Mouse (Mus musculus) bone marrow, adult 2 months (tissue): ENCODE measurements around the gene Nsdhl. TPM values are rescaled to one million over a fixed set of nuclear protein-coding genes. Genes with fewer than 3 reads are reported as not detected.

Experiments used
- H3K27ac ChIP-seq: fragments of 200-500 bp; 2 replicates; pipeline ENCODE4 v1.5.1; 2012; ENCODE audit warnings: low read depth, mild to moderate bottlenecking, control low read depth, inconsistent platforms, low read length; ENCODE audit not compliant: control insufficient read depth, poor library complexity, insufficient read depth
- H3K4me1 ChIP-seq: fragments of 200-500 bp; 2 replicates; pipeline ENCODE4 v1.6.1; 2011; ENCODE audit warnings: low read length; ENCODE audit not compliant: control insufficient read depth, insufficient read depth
- H3K4me3 ChIP-seq: fragments of 200-500 bp; replicated peaks from 2 replicates; pipeline ENCODE3; 2011; ENCODE audit warnings: mild to moderate bottlenecking, low read depth, low read length, control low read depth; ENCODE audit not compliant: control insufficient read depth
- CTCF ChIP-seq: fragments of 200-500 bp; IDR thresholded peaks from 2 replicates; pipeline ENCODE4 v1.5.1; 2011; ENCODE audit warnings: low read length, control low read depth; ENCODE audit not compliant: control insufficient read depth, insufficient read depth
- POLR2A ChIP-seq: fragments of 200-500 bp; IDR thresholded peaks from 2 replicates; pipeline ENCODE4 v1.6.1; 2011; ENCODE audit warnings: low read depth, mild to moderate bottlenecking, control low read depth, low read length, borderline replicate concordance; ENCODE audit not compliant: control insufficient read depth
- WGBS: fragments of 180-500 bp; shearing (Covaris S2); methylation state at CpG from one replicate; pipeline ENCODE4 v1.1.7; 2018; 5-methylcytosine and 5-hydroxymethylcytosine counted together
- polyA plus RNA-seq: library from polyadenylated mRNA; stranded (reverse); fragments of >200 nt; gene quantifications from 2 replicates; pipeline ENCODE4 v1.2.4, GENCODE M21; 2011; ENCODE audit warnings: low replicate concordance; ENCODE audit not compliant: missing spikeins, insufficient read depth, insufficient read length

Nsdhl gene
- polyA plus RNA-seq, 1 experiment = 8.6 TPM

- Histone ChIP-seq H3K27ac (no peak overlapping the region), H3K4me3 (no peak overlapping the region), H3K4me1 (no peaks in the 10 kb centered on the region)
- TF ChIP-seq CTCF (no peak), POLR2A (no peak)
- 21% methylated on average over 14 of the region's 14 CpGs for WGBS
Observed at GRCm38 (mm10) chrX:72987520-72987905, 69.2 kb downstream of the Nsdhl start.

- H3K4me3 ChIP-seq = no peak overlapping the region
- TF ChIP-seq POLR2A (no peak), CTCF (no peak)
Observed at GRCm38 (mm10) chrX:72988431-72988830, 70.1 kb downstream of the Nsdhl start.

GRCm38 (mm10) chrX:72990581-72990980, 72.2 kb downstream of the Nsdhl start:
- no peak for TF ChIP-seq CTCF
- TF ChIP-seq POLR2A = no peak

More at GRCm38 (mm10) chrX:72988431-72988830, 70.1 kb downstream of the Nsdhl start:
- 79% methylated on average over 3 of the region's 3 CpGs for WGBS
- no peak overlapping the region for H3K27ac ChIP-seq
- H3K4me1 ChIP-seq = no peaks in the 10 kb centered on the region

GRCm38 (mm10) chrX:72992291-72992919, 74.0 kb downstream of the Nsdhl start:
- TF ChIP-seq CTCF (no peak), POLR2A (no peak)
- 40% methylated on average over 5 of the region's 5 CpGs for WGBS
- H3K27ac ChIP-seq = no peak overlapping the region
- no peaks in the 10 kb centered on the region for H3K4me1 ChIP-seq
- no peak overlapping the region for H3K4me3 ChIP-seq

More at GRCm38 (mm10) chrX:72990581-72990980, 72.2 kb downstream of the Nsdhl start:
- 59% methylated on average over 3 of the region's 3 CpGs for WGBS
- H3K4me1 ChIP-seq = no peaks in the 10 kb centered on the region
- H3K4me3 ChIP-seq = no peak overlapping the region
- H3K27ac ChIP-seq = no peak overlapping the region

- TF ChIP-seq CTCF (no peak), POLR2A (no peak)
- Histone ChIP-seq H3K4me3 (no peak overlapping the region), H3K4me1 (no peaks in the 10 kb centered on the region), H3K27ac (no peak overlapping the region)
- 37% methylated on average over 3 of the region's 3 CpGs for WGBS
Observed at GRCm38 (mm10) chrX:72995542-72995941, 77.2 kb downstream of the Nsdhl start.

GRCm38 (mm10) chrX:73003110-73003509, 84.8 kb downstream of the Nsdhl start:
- H3K27ac ChIP-seq = no peak overlapping the region
- H3K4me1 ChIP-seq = no peaks in the 10 kb centered on the region
- TF ChIP-seq POLR2A (no peak), CTCF (no peak)
- H3K4me3 ChIP-seq = no peak overlapping the region
- WGBS = 82% methylated on average over 5 of the region's 5 CpGs

- H3K4me1 ChIP-seq = no peaks in the 10 kb centered on the region
- H3K27ac ChIP-seq = no peak overlapping the region
- TF ChIP-seq CTCF (no peak), POLR2A (no peak)
- 62% methylated on average over 4 of the region's 4 CpGs for WGBS
- no peak overlapping the region for H3K4me3 ChIP-seq
Observed at GRCm38 (mm10) chrX:73005678-73006077, 87.3 kb downstream of the Nsdhl start.

GRCm38 (mm10) chrX:73007597-73008479, 89.5 kb downstream of the Nsdhl start:
- no peaks in the 10 kb centered on the region for H3K4me1 ChIP-seq

More at GRCm38 (mm10) chrX:73007597-73008479, 89.5 kb downstream of the Nsdhl start:
- TF ChIP-seq CTCF (peak; percentile 93), POLR2A (peak; percentile 22; the same call in 1 of the 2 replicates)
- H3K4me3 ChIP-seq = peak overlapping the region; percentile 85
- WGBS = 7% methylated on average over 23 of the region's 27 CpGs
- no peak overlapping the region; the same call in 1 of the 2 replicates for H3K27ac ChIP-seq

Other genes with a start within 250 kb of the Nsdhl start
- gene Gabrq, start 93.4 kb upstream of the Nsdhl start, polyA plus RNA-seq = not detected in 2 replicates
- 14.3 and 20.8 TPM in 2 replicates for gene Cetn2, start 146 bp upstream of the Nsdhl start, polyA plus RNA-seq
- gene Zfp185, start 68.8 kb downstream of the Nsdhl start, polyA plus RNA-seq = 0.42 TPM in 1 of 2 replicates, not detected in the other
- not detected in 2 replicates for gene Pnma5, start 118.5 kb downstream of the Nsdhl start, polyA plus RNA-seq
- gene Pnma3, start 146.2 kb downstream of the Nsdhl start, polyA plus RNA-seq = not detected in 2 replicates
- 2.2 and 10.0 TPM in 2 replicates for gene Xlr4a, start 163.9 kb downstream of the Nsdhl start, polyA plus RNA-seq
- gene Xlr3a, start 178.5 kb downstream of the Nsdhl start, polyA plus RNA-seq = 3.3 TPM in 1 of 2 replicates, not detected in the other
- gene Gm14685, start 198.5 kb downstream of the Nsdhl start, polyA plus RNA-seq = not detected in 2 replicates
- not detected in 2 replicates for gene Xlr5b, start 230.2 kb downstream of the Nsdhl start, polyA plus RNA-seq
- not detected in 2 replicates for gene DXBay18, start 230.9 kb downstream of the Nsdhl start, polyA plus RNA-seq